Mouse (Mus musculus): Measurements from ENCODE around the gene Rbm17.

DNA sequence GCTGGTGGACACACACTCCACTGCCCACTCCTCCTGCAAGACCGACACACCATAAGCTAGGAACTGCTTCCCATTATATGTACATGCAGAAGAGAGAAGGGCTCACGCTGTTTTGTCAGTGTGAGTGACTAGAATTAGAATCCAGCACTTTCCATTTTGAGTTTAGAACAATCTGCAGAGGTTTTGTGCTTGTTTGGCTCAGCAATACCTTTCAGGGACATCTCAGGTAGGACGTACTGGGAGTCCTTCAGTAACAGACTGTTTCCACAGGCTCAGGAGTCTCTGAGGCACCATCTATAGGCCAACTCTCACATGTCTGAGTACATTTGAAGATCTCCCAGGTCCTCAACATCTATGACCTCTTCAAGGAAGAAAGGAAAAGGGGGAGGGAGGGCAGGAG, 48.2 kb upstream of the Rbm17 start:
- TF ChIP-seq CTCF (IDR thresholded peaks at IDR 0.05; ENCODE audit: extremely low read depth, insufficient read depth, insufficient read length, insufficient replicate concordance) (no peak), POLR2A (IDR thresholded peaks at IDR 0.05; ENCODE audit: low read depth, low read length) (no peak)
